Mouse (Mus musculus): ENCODE data around the gene Smox. TPM values are rescaled to one million over a fixed set of nuclear protein-coding genes. Genes with fewer than 3 reads are reported as not detected.

Gene Smox
- polyA plus RNA-seq, 1 experiment from 2014 or later, result 28.7 TPM

DNA sequence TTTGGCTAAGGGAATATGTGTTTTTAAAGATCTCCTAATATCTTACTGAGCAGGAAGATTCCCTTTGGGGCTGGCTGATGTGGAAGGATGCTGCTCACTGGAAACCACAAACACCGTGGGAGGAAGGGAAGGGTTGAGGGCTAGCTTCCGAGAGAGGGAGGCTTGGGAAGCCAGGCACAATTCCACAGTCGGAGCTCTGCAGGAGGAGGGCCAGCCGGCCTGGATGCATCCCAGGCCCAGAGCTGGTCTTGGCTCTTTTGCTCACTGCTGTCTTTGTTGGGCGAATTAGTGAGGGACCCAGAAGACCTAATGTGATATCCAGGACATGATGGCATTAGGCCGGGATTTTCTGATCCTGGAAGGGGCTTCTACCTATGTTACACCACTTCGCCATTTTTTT is 6.9 kb downstream of the Smox start:
- TF ChIP-seq CTCF (IDR thresholded peaks at IDR 0.05; ENCODE audit: low read depth), result no peak
- DNase-seq (no peak), ATAC-seq (ENCODE audit: insufficient read depth) (no peak)
- H3K27me3 ChIP-seq (ENCODE audit: insufficient read depth, low read length), result no peaks in the 10 kb centered on the region
- 69% methylated on average over 7 of the region's 7 CpGs for WGBS
- H3K4me3 ChIP-seq (ENCODE audit: low read depth, low read length), result no peak overlapping the region
- no peaks in the 10 kb centered on the region for H3K36me3 ChIP-seq (ENCODE audit: insufficient read depth)
- no peak overlapping the region for H3K4me2 ChIP-seq
- peaks cover 7% of the 10 kb centered on the region; the same call in 1 of the 2 replicates for H3K4me1 ChIP-seq (ENCODE audit: insufficient read depth)
- H3K27ac ChIP-seq (ENCODE audit: low read depth), result no peak overlapping the region
- H3K9ac ChIP-seq, result no peak overlapping the region
- H3K9me3 ChIP-seq (ENCODE audit: low read depth, low read length), result no peaks in the 10 kb centered on the region

DNA sequence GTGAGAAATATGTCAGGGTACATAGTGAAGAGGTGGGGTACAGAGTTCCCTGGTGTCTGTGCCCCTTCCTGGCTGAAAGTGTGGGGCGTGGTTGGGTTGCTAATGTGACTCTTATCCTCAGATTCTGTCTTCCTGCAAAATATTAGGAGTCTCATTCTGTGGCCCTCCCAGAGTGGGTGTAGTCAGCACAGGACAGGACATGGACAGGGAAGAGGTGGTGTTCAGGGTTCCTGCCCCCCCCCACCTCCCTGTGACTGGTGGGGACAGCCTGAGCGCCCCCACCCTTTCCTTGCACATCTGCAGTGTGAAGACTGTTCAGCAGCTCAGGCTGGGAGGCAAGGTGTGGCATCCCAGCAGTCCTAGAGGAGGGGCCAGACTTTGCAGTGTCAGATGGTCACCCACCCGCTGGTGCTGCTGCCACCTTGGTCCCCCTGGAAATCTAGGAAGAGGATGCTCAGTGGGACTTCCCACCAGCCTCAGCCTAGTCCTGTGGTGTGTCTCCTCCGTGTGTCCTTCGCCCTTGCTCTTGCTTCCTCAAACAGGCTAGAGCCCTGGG is 8.1 kb downstream of the Smox start:
- H3K36me3 ChIP-seq (ENCODE audit: insufficient read depth), result no peaks in the 10 kb centered on the region
- no peak for TF ChIP-seq CTCF (IDR thresholded peaks at IDR 0.05; ENCODE audit: low read depth)
- no peak overlapping the region for H3K9ac ChIP-seq
- H3K4me1 ChIP-seq (ENCODE audit: insufficient read depth), result peaks cover 5% of the 10 kb centered on the region; the same call in 1 of the 2 replicates
- H3K9me3 ChIP-seq (ENCODE audit: low read depth, low read length), result no peaks in the 10 kb centered on the region
- DNase-seq (no peak), ATAC-seq (ENCODE audit: insufficient read depth) (no peak)
- no peaks in the 10 kb centered on the region for H3K27me3 ChIP-seq (ENCODE audit: insufficient read depth, low read length)
- WGBS, result 68% methylated on average over 5 of the region's 5 CpGs
- no peak overlapping the region for H3K27ac ChIP-seq (ENCODE audit: low read depth)
- H3K4me3 ChIP-seq (ENCODE audit: low read depth, low read length), result no peak overlapping the region
- no peak overlapping the region for H3K4me2 ChIP-seq

DNA sequence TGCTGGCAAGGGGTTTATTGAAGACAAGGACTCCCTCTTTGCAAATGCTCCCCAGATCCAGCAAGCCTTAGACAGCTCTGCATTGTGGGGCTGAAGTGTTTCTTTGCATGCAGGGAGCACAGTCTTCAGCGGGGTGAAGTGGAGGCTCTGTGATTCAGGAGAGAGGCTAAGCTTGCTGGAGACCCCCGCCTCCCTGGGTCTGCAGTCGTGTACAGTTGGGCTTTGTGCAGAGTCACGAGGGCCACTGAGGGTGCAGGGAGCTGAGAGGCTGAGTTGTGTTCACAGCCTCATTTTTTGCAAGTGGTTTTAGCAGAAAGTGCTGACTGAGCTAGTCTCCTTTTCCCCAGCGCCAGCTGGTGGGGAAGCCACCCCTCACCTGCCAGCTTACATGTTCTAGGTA is 10.6 kb downstream of the Smox start:
- H3K9me3 ChIP-seq (ENCODE audit: low read depth, low read length), result no peaks in the 10 kb centered on the region
- no peaks in the 10 kb centered on the region for H3K36me3 ChIP-seq (ENCODE audit: insufficient read depth)
- no peak overlapping the region for H3K4me2 ChIP-seq
- no peak for TF ChIP-seq CTCF (IDR thresholded peaks at IDR 0.05; ENCODE audit: low read depth)
- no peak overlapping the region for H3K4me3 ChIP-seq (ENCODE audit: low read depth, low read length)
- 38% methylated on average over 5 of the region's 5 CpGs for WGBS
- H3K27ac ChIP-seq (ENCODE audit: low read depth), result peak overlapping the region; percentile 55
- DNase-seq (peak; percentile 28), ATAC-seq (ENCODE audit: insufficient read depth) (peak; percentile 23; the same call in 1 of the 2 replicates)
- H3K27me3 ChIP-seq (ENCODE audit: insufficient read depth, low read length), result no peaks in the 10 kb centered on the region
- H3K4me1 ChIP-seq (ENCODE audit: insufficient read depth), result no peaks in the 10 kb centered on the region; the same call in 1 of the 2 replicates
- no peak overlapping the region for H3K9ac ChIP-seq

DNA sequence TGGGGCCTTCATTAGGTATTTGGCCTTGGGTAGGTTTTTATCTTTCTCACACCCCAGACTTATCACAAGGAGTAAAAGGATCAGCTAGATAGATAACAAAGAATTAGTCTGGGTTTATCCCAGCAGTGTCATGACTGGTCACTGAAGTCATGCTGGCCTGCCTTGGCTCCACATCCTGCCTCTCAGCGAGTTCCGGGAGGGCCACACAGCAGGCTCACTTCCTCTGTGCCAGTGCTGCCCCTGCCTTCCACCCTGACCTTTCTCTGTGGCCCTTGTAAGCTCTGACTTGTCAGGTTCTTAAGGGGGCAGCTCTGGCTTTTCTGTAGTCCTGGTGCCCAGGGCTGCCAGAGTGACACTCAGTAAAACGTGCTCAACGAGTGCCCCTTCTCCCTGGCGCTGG is 11.3 kb downstream of the Smox start:
- Histone ChIP-seq H3K9me3 (ENCODE audit: low read depth, low read length) (no peaks in the 10 kb centered on the region), H3K27me3 (ENCODE audit: insufficient read depth, low read length) (no peaks in the 10 kb centered on the region), H3K4me3 (ENCODE audit: low read depth, low read length) (no peak overlapping the region), H3K27ac (ENCODE audit: low read depth) (0 out of 2 replicates have a peak overlapping the region, but pooled peaks have one; percentile 55), H3K9ac (no peak overlapping the region), H3K36me3 (ENCODE audit: insufficient read depth) (no peaks in the 10 kb centered on the region), H3K4me1 (ENCODE audit: insufficient read depth) (no peaks in the 10 kb centered on the region; the same call in 1 of the 2 replicates), H3K4me2 (no peak overlapping the region)
- TF ChIP-seq CTCF (IDR thresholded peaks at IDR 0.05; ENCODE audit: low read depth), result no peak
- no peak for DNase-seq
- WGBS, result 53% methylated on average over 5 of the region's 5 CpGs
- ATAC-seq (ENCODE audit: insufficient read depth), result no peak

DNA sequence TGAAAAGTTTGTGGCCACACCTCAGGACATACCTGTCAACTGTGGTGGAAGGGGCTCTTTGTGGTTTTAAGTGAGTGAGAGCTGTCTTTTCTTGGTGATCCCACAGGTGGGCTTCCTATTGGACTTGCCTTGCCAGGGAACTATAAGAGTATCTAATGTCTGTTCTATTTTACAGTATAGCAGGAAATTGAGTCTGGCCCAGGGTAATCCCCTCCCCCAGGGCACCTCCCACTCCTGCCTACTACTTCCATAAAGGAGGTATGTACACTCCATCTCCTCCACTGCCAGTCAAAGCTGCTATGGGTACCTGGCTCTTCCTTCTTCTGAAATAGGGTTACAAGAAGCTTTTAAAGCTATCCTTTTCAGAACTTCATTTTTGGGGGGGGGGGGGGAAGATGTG is 14.1 kb downstream of the Smox start:
- no peak overlapping the region for H3K4me2 ChIP-seq
- peaks cover 3% of the 10 kb centered on the region; the same call in 1 of the 2 replicates for H3K4me1 ChIP-seq (ENCODE audit: insufficient read depth)
- no peak overlapping the region for H3K9ac ChIP-seq
- no peaks in the 10 kb centered on the region for H3K36me3 ChIP-seq (ENCODE audit: insufficient read depth)
- H3K27me3 ChIP-seq (ENCODE audit: insufficient read depth, low read length), result no peaks in the 10 kb centered on the region
- no peak overlapping the region for H3K4me3 ChIP-seq (ENCODE audit: low read depth, low read length)
- no peak for TF ChIP-seq CTCF (IDR thresholded peaks at IDR 0.05; ENCODE audit: low read depth)
- ATAC-seq (ENCODE audit: insufficient read depth) (no peak), DNase-seq (no peak)
- H3K27ac ChIP-seq (ENCODE audit: low read depth), result peak overlapping the region; percentile 62; the same call in 1 of the 2 replicates
- H3K9me3 ChIP-seq (ENCODE audit: low read depth, low read length), result no peaks in the 10 kb centered on the region

DNA sequence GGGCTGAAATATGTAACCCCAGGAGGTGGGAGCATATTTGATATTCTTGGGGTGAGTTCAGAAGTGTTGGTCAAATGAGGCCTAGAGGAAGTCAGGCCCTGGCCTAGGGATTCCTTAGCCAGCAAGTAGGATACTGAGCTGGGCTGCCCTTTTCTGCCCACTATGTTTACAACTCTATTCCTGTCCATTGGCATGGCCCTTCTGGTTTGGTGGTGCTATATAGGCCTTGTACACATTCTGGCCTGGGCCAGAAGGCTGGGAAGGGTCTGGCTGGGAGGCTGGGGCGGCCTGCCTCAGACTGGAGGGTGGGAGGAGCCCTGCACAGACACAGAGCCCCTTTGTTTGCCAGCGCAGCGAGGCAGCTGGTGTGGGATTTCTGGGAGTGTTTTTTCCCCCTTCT is 15.1 kb downstream of the Smox start:
- no peak overlapping the region for H3K9ac ChIP-seq
- H3K4me1 ChIP-seq (ENCODE audit: insufficient read depth), result peaks cover 3% of the 10 kb centered on the region; the same call in 1 of the 2 replicates
- peak overlapping the region; percentile 62 for H3K27ac ChIP-seq (ENCODE audit: low read depth)
- ATAC-seq (ENCODE audit: insufficient read depth) (peak; percentile 55; the same call in 1 of the 2 replicates), DNase-seq (peak; percentile 56)
- H3K9me3 ChIP-seq (ENCODE audit: low read depth, low read length), result no peaks in the 10 kb centered on the region
- TF ChIP-seq CTCF (IDR thresholded peaks at IDR 0.05; ENCODE audit: low read depth), result no peak
- H3K36me3 ChIP-seq (ENCODE audit: insufficient read depth), result no peaks in the 10 kb centered on the region
- 35% methylated on average over 3 of the region's 3 CpGs for WGBS
- no peak overlapping the region for H3K4me2 ChIP-seq
- no peak overlapping the region for H3K4me3 ChIP-seq (ENCODE audit: low read depth, low read length)
- H3K27me3 ChIP-seq (ENCODE audit: insufficient read depth, low read length), result no peaks in the 10 kb centered on the region

DNA sequence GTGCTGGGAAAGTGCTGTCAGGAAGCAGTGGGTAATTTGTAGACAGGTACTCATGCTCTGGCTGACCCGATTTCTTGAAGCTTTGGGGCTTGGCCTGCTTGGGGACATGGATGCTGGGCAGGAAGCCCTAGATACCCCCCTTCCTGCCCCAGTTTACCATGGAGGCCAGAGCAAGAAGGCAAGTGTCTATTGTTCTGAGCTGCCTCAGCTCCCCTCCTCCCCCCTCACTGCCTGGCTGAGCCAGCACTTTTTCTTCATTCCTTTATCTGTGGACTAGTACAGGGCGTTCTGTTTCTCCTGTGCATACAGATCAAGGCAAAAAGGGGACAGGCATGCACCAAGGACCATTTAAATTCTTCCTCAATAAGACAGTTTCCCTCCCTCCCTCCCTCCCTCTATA is 17.2 kb downstream of the Smox start:
- peaks cover 3% of the 10 kb centered on the region; the same call in 1 of the 2 replicates for H3K4me1 ChIP-seq (ENCODE audit: insufficient read depth)
- ATAC-seq (ENCODE audit: insufficient read depth) (no peak), DNase-seq (no peak)
- H3K4me2 ChIP-seq, result no peak overlapping the region
- no peak overlapping the region for H3K9ac ChIP-seq
- no peaks in the 10 kb centered on the region for H3K36me3 ChIP-seq (ENCODE audit: insufficient read depth)
- no peak overlapping the region for H3K4me3 ChIP-seq (ENCODE audit: low read depth, low read length)
- H3K27me3 ChIP-seq (ENCODE audit: insufficient read depth, low read length), result no peaks in the 10 kb centered on the region
- no peak overlapping the region for H3K27ac ChIP-seq (ENCODE audit: low read depth)
- H3K9me3 ChIP-seq (ENCODE audit: low read depth, low read length), result no peaks in the 10 kb centered on the region
- no peak for TF ChIP-seq CTCF (IDR thresholded peaks at IDR 0.05; ENCODE audit: low read depth)
- 31% methylated on average over 2 of the region's 2 CpGs for WGBS
